Mouse (Mus musculus) thymus, adult 18-20 months (tissue): ENCODE data around the gene Ap3m1.

Source experiments
- DNase-seq, 2 experiments: peaks; one replicate each; pipeline ENCODE4 v3.0.0; 2022; ENCODE audit warnings: mixed read lengths in 2 of 2

Ap3m1 gene

GRCm38 (mm10) chr14:21065490-21066162 is 13.3 kb upstream of the Ap3m1 start:
- DNase-seq, result no peak

- DNase-seq, result no peak
Measured at GRCm38 (mm10) chr14:21064321-21064720, 12.0 kb upstream of the Ap3m1 start.

- no peak for DNase-seq
Measured at GRCm38 (mm10) chr14:21062766-21063513, 10.6 kb upstream of the Ap3m1 start.

- DNase-seq, result no peak
Measured at GRCm38 (mm10) chr14:21058972-21059371, 6.7 kb upstream of the Ap3m1 start.

GRCm38 (mm10) chr14:21053586-21053985 is 1.3 kb upstream of the Ap3m1 start:
- no peak for DNase-seq

- no peak for DNase-seq
Measured at GRCm38 (mm10) chr14:21053151-21053550, 843 bp upstream of the Ap3m1 start.

- no peak for DNase-seq
Measured at GRCm38 (mm10) chr14:21052781-21053130, 448 bp upstream of the Ap3m1 start.

GRCm38 (mm10) chr14:21051380-21052111 is 762 bp downstream of the Ap3m1 start:
- DNase-seq, result no peak

- no peak for DNase-seq
Measured at GRCm38 (mm10) chr14:21050734-21051133, 1.6 kb downstream of the Ap3m1 start.

GRCm38 (mm10) chr14:21048879-21049278 is 3.4 kb downstream of the Ap3m1 start:
- DNase-seq, result peak; percentile 16

GRCm38 (mm10) chr14:21047840-21048239 is 4.5 kb downstream of the Ap3m1 start:
- no peak for DNase-seq

GRCm38 (mm10) chr14:21039623-21040022 is 12.7 kb downstream of the Ap3m1 start:
- no peak for DNase-seq

- DNase-seq, result no peak
Measured at GRCm38 (mm10) chr14:21039077-21039476, 13.2 kb downstream of the Ap3m1 start.

GRCm38 (mm10) chr14:21034791-21035190 is 17.5 kb downstream of the Ap3m1 start:
- DNase-seq, result no peak

- no peak for DNase-seq
Measured at GRCm38 (mm10) chr14:21034271-21034670, 18.0 kb downstream of the Ap3m1 start.

GRCm38 (mm10) chr14:21031783-21032511 is 20.4 kb downstream of the Ap3m1 start:
- peak in 1 of 2 experiments; percentile 24 for DNase-seq

GRCm38 (mm10) chr14:21029025-21029659 is 23.2 kb downstream of the Ap3m1 start:
- DNase-seq, result no peak

- no peak for DNase-seq
Measured at GRCm38 (mm10) chr14:21027542-21027941, 24.8 kb downstream of the Ap3m1 start.

- no peak for DNase-seq
Measured at GRCm38 (mm10) chr14:21020435-21020834, 31.9 kb downstream of the Ap3m1 start.

- no peak for DNase-seq
Measured at GRCm38 (mm10) chr14:21018977-21019376, 33.3 kb downstream of the Ap3m1 start.

GRCm38 (mm10) chr14:21017871-21018270 is 34.4 kb downstream of the Ap3m1 start:
- no peak for DNase-seq

GRCm38 (mm10) chr14:21013800-21014334 is 38.4 kb downstream of the Ap3m1 start:
- DNase-seq, result no peak
